8 mouse cellular contexts compared by ENCODE assay signal in genomic region chr10:38968326-38969072, GRCm38 (mm10). TPM values are rescaled to one million over a fixed set of nuclear protein-coding genes. Genes with fewer than 3 reads are reported as not detected.
DNase-seq lines count a peak whose midpoint lies in the region; ATAC-seq and TF ChIP-seq lines count a peak whose summit lies in the region.

No protein-coding gene starts in this region.

- no peaks in the 10 kb centered on the region for H3K36me3 ChIP-seq in kidney, embryonic 15.5 days
- no peaks in the 10 kb centered on the region; the same call in 1 of the 2 replicates for H3K36me3 ChIP-seq in heart, postnatal 0 days (replicated peaks; ENCODE audit: control insufficient read depth, insufficient read depth, low read length)
- no peaks in the 10 kb centered on the region for H3K36me3 ChIP-seq in lung, embryonic 16.5 days (ENCODE audit: control insufficient read depth, insufficient read depth, low read length)
- no peaks in the 10 kb centered on the region for H3K36me3 ChIP-seq in forebrain, embryonic 16.5 days (ENCODE audit: control insufficient read depth, insufficient read depth)

- TF ChIP-seq POLR2A in cortical plate, adult 2 months (IDR thresholded peaks at IDR 0.05; ENCODE audit: extremely low read depth, insufficient read depth, low read length): no peak

- no peak for TF ChIP-seq CTCF in cortical plate, adult 2 months (IDR thresholded peaks at IDR 0.05; ENCODE audit: extremely low read depth, insufficient read depth, low read length)
- TF ChIP-seq CTCF in heart, postnatal 0 days (IDR thresholded peaks at IDR 0.05; ENCODE audit: low read depth): no peak

- H3K4me1 ChIP-seq in kidney, embryonic 15.5 days: peaks cover 38% of the 10 kb centered on the region
- no peaks in the 10 kb centered on the region for H3K4me1 ChIP-seq in cortical plate, adult 2 months (ENCODE audit: control insufficient read depth, insufficient read depth, low read length)
- peaks cover 41% of the 10 kb centered on the region for H3K4me1 ChIP-seq in heart, postnatal 0 days (ENCODE audit: control insufficient read depth, insufficient read depth)
- H3K4me1 ChIP-seq in lung, embryonic 16.5 days (replicated peaks; ENCODE audit: control insufficient read depth, insufficient read depth, low read length): peaks cover 28% of the 10 kb centered on the region
- H3K4me1 ChIP-seq in forebrain, embryonic 16.5 days (replicated peaks; ENCODE audit: control insufficient read depth, insufficient read depth, low read length): peaks cover 12% of the 10 kb centered on the region

- no peaks in the 10 kb centered on the region for H3K9me3 ChIP-seq in kidney, embryonic 15.5 days (replicated peaks)
- no peaks in the 10 kb centered on the region for H3K9me3 ChIP-seq in heart, postnatal 0 days (replicated peaks; ENCODE audit: control insufficient read depth, low read length)
- no peaks in the 10 kb centered on the region for H3K9me3 ChIP-seq in lung, embryonic 16.5 days (ENCODE audit: control insufficient read depth, low read length)
- no peaks in the 10 kb centered on the region for H3K9me3 ChIP-seq in forebrain, embryonic 16.5 days (ENCODE audit: control insufficient read depth, low read length)

- no peak for DNase-seq in kidney, adult 11 months
- peak; percentile 36 for DNase-seq in heart, postnatal 0 days (ENCODE audit: low spot score)
- DNase-seq in urinary bladder, adult 2 months (ENCODE audit: low spot score): no peak

- peak overlapping the region; percentile 57 for H3K4me2 ChIP-seq in kidney, embryonic 15.5 days
- H3K4me2 ChIP-seq in heart, postnatal 0 days (ENCODE audit: low read depth, low read length): peak overlapping the region; percentile 66
- H3K4me2 ChIP-seq in lung, embryonic 16.5 days (ENCODE audit: low read depth, low read length): peak overlapping the region; percentile 76
- no peak overlapping the region; the same call in 1 of the 2 replicates for H3K4me2 ChIP-seq in forebrain, embryonic 16.5 days (ENCODE audit: low read length)

- peak overlapping the region; percentile 31; the same call in 1 of the 2 replicates for H3K9ac ChIP-seq in kidney, embryonic 15.5 days
- peak overlapping the region; percentile 39 for H3K9ac ChIP-seq in heart, postnatal 0 days (replicated peaks; ENCODE audit: low read depth, low read length)
- peak overlapping the region; percentile 65 for H3K9ac ChIP-seq in lung, embryonic 16.5 days (ENCODE audit: low read length)
- H3K9ac ChIP-seq in forebrain, embryonic 16.5 days (replicated peaks; ENCODE audit: low read depth, low read length): no peak overlapping the region

- WGBS in kidney, embryonic 15.5 days: 36% methylated on average over 10 of the region's 10 CpGs
- WGBS in heart, postnatal 0 days: 21% methylated on average over 10 of the region's 10 CpGs
- WGBS in lung, embryonic 16.5 days: 43% methylated on average over 10 of the region's 10 CpGs
- 84% methylated on average over 10 of the region's 10 CpGs for WGBS in forebrain, embryonic 16.5 days

- no peaks in the 10 kb centered on the region for H3K27me3 ChIP-seq in kidney, embryonic 15.5 days
- no peaks in the 10 kb centered on the region for H3K27me3 ChIP-seq in heart, postnatal 0 days (ENCODE audit: control insufficient read depth, insufficient read depth, low read length)
- H3K27me3 ChIP-seq in lung, embryonic 16.5 days (ENCODE audit: control insufficient read depth, insufficient read depth, low read depth, low read length): no peaks in the 10 kb centered on the region
- no peaks in the 10 kb centered on the region for H3K27me3 ChIP-seq in forebrain, embryonic 16.5 days (replicated peaks; ENCODE audit: control insufficient read depth, insufficient read depth, low read length)

- peak overlapping the region; percentile 70 for H3K27ac ChIP-seq in kidney, embryonic 15.5 days
- H3K27ac ChIP-seq in cortical plate, adult 2 months (ENCODE audit: insufficient read depth, low read length): no peak overlapping the region
- H3K27ac ChIP-seq in heart, postnatal 0 days (ENCODE audit: low read depth): peak overlapping the region; percentile 56
- H3K27ac ChIP-seq in lung, embryonic 16.5 days (ENCODE audit: low read length): peak overlapping the region; percentile 66
- H3K27ac ChIP-seq in forebrain, embryonic 16.5 days (ENCODE audit: low read length): no peak overlapping the region

- TF ChIP-seq EP300 in heart, postnatal 0 days (IDR thresholded peaks at IDR 0.05; ENCODE audit: low read depth): no peak

- H3K4me3 ChIP-seq in kidney, embryonic 15.5 days (replicated peaks): peak overlapping the region; percentile 40
- peak overlapping the region; percentile 12; the same call in 1 of the 2 replicates for H3K4me3 ChIP-seq in cortical plate, adult 2 months (ENCODE audit: insufficient read depth, low read length)
- H3K4me3 ChIP-seq in heart, postnatal 0 days (ENCODE audit: low read depth, low read length): peak overlapping the region; percentile 64
- peak overlapping the region; percentile 57 for H3K4me3 ChIP-seq in lung, embryonic 16.5 days (ENCODE audit: low read length)
- no peak overlapping the region for H3K4me3 ChIP-seq in forebrain, embryonic 16.5 days (replicated peaks; ENCODE audit: low read length)

- ATAC-seq in kidney, embryonic 15.5 days (replicated peaks; ENCODE audit: low FRiP score): no peak
- ATAC-seq in heart, postnatal 0 days (ENCODE audit: insufficient read depth, low read depth): no peak
- peak; percentile 19; the same call in 1 of the 2 replicates for ATAC-seq in lung, embryonic 16.5 days (ENCODE audit: low read depth)
- ATAC-seq in frontal cortex, adult (ENCODE audit: low TSS enrichment): no peak
- no peak for ATAC-seq in forebrain, embryonic 16.5 days

RNA-seq across cellular contexts. Expression of gene Lama4, which starts 3.2 kb away (rescaled TPM):
- 67.0 and 73.9 TPM in 2 replicates for polyA plus RNA-seq in kidney, embryonic 15.5 days (2015; fragmentation: Nextera tagmentation; extraction: Ambion mirVana)
- 6.3 and 8.0 TPM in 2 replicates for polyA plus RNA-seq in cortical plate, adult 2 months (2012; rRNA removed)
- total RNA-seq in heart, postnatal 0 days (2014; rRNA removed; ENCODE audit: low replicate concordance): 120 and 124 TPM in 2 replicates
- polyA plus RNA-seq in heart, postnatal 0 days (2015; fragmentation: Nextera tagmentation; extraction: Ambion mirVana): 68.7 and 72.2 TPM in 2 replicates
- polyA plus RNA-seq in lung, embryonic 16.5 days (2015; fragmentation: Nextera tagmentation; extraction: Ambion mirVana): 127 and 131 TPM in 2 replicates
- 17.5 and 19.9 TPM in 2 replicates for polyA plus RNA-seq in forebrain, embryonic 16.5 days (2015; fragmentation: Nextera tagmentation; extraction: Ambion mirVana)
- 76.5 and 88.3 TPM in 2 replicates for polyA plus RNA-seq in urinary bladder, adult 2 months (2012; rRNA removed)

Comparison
In these comparisons a context has a peak if more than half of its experiments do, and no peak if none do; other contexts are left out.
1. H3K27ac ChIP-seq: peak in kidney, embryonic 15.5 days (single experiment), heart, postnatal 0 days (single experiment) and lung, embryonic 16.5 days (single experiment); none in cortical plate, adult 2 months (single experiment) and forebrain, embryonic 16.5 days (single experiment).